Mouse (Mus musculus): Measurements from ENCODE around the gene Mms19.
"Not testable (repeated sequence)": the region's sequence is repeated elsewhere in the genome, so short reads cannot be mapped to it uniquely, and the experiment has no call there.

Mms19 gene

DNA sequence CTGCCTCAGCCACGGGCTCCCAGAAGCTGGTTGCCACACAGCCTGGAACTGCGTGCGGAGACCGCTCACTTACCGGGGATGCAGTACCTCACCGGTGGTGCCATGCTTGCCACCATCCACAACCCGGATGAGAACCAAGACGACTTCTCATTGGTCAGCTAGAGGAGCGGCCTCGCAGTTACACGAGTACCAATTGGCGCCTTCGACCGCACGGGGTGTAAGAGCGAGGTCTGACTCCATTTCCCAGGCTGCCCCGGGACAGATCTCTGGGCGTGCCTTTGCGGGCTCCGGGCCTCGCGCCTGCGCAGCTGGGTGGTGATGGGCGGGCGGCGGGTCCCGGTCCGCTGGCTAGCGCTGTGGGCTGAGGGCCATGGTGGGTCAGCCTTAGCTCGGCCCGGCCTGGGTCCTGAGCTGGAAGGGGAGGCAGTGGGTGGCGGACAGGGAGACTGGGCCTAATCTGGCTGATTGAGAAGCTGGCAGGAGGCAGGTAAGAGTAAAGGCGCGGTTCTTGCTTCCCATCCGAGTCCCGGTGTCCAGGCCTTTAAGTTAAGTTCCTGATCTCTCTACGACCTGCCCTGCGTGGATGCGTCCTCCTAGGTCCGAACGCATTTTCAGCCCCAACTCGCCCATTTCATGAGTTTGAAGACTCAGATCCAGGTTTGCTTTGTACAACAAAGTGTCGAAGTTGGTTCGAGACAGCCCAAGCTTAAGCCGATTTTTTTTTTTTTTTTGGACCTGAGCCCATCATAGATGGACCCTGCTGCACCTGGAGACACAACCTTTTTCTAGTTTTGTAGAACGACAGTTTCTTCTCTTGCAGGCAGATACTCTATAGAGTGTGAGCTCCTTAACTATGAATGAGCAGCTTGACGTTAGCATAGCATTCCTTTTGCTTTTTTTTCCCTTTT lies 47.5 kb downstream of the Mms19 start, which contains the start of the genes Exosc1 and Zdhhc16:
Gene Exosc1, minus strand, starts transcription at position 245 of the 908 bp plus-strand sequence.
Gene Zdhhc16, plus strand, starts transcription at position 302 of the 908 bp plus-strand sequence.
- DNase-seq (ENCODE audit: low spot score in 2 of 2): peak; percentile 99 to 100

DNA sequence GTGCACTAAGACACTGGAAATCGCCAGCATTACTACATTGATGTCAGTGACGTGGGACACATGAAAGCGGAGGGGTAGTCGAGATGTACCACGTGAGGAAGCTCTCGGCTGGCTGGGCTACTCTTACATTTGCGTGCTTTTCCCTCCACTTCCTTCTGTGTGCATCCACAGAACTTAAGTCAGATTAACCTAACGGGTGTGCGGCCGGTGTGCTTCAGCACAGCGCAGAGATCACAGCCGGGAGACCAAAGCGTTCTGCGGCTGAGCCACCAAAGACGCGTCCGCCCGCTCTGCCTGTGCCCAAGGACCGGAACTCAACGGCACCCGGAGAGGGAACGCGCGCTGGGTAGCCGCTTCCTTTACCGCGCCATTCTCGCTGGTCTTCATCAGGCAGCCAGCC lies 48.3 kb downstream of the Mms19 start:
- no peak for DNase-seq (ENCODE audit: low spot score in 2 of 2)

- DNase-seq (ENCODE audit: low spot score in 2 of 2): no peak
Measured at GRCm38 (mm10) chr19:41920412-41921067, 60.4 kb downstream of the Mms19 start.

DNA sequence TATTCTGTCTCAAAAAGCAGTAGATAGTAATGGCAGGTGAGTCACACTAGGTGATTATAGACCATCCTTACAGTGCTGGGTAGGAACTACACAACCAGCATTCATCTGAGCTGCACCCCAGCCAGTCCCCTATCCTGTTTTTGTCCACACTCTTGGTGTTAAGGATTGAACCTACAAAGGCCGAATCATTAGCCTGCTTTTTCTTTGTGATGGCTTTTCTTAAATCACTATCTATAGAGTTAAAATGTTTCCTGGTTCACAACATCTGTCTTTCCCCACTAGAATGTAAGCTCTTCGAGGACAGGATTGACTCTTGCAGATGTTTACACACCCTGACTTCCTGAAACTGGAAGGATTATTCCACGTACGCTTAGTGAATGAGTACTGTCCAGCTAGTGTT lies 61.5 kb downstream of the Mms19 start:
- no peak for DNase-seq (ENCODE audit: low spot score in 2 of 2)

DNA sequence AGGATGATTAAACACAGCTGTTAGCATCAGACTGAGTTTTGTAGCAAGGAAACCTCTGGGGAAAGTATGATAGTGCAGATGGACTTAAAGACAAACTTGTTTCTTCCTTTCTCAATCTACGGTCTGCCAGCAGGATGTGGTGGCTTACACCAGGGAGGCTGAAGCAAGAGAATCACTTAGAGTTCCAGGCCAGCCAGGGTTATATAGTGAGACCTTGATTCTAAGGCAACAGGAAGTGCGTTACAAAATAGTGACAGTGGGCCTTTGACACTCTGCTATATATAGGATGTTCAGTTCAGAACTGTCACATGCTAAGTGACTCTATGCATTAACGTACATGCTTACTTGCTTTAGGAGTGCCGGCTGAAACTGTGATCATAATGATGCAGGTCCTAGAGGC lies 64.1 kb downstream of the Mms19 start:
- DNase-seq (ENCODE audit: low spot score in 2 of 2): no peak

DNA sequence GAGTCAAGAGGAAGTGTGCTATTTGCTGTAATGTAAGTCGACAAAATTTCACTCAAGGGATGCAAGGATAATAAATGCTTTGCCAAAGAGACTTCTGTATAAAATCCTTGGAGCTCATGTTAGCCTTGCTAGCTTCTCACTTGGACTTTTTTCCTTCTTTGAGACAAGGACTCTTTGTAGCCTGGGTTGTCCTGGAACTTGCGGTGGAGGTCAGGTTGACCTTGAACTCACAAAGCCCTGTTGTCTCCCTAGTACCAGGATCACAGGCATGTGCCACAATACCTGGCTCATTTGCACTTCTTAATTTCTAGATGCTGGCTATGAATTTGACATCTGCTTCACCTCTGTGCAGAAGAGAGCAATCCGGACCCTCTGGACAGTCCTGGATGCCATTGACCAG lies 65.7 kb downstream of the Mms19 start:
- DNase-seq (ENCODE audit: low spot score in 2 of 2): no peak

DNA sequence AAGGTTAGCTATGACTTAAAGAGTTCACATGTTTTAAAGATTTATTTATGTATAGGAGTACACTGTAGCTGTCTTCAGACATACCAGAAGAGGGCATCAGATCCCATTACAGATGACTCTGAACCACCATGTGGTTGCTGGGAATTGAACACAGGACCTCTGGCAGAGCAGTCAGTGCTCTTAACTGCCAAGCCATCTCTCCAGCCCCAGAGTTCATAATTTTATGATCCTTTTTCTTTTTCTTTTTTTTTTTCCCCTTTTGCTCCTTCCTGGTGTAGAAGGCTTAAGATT lies 66.4 kb downstream of the Mms19 start:
- DNase-seq (ENCODE audit: low spot score in 2 of 2): not testable (repeated sequence)

- DNase-seq (ENCODE audit: low spot score in 2 of 2): no peak
Measured at GRCm38 (mm10) chr19:41913774-41914591, 67.0 kb downstream of the Mms19 start.

- DNase-seq (ENCODE audit: low spot score in 2 of 2): peak; percentile 45 to 60
Measured at GRCm38 (mm10) chr19:41912121-41913080, 68.6 kb downstream of the Mms19 start.

- DNase-seq (ENCODE audit: low spot score in 2 of 2): peak; percentile 97 to 99
Measured at GRCm38 (mm10) chr19:41911178-41912073, 69.5 kb downstream of the Mms19 start, which contains the start of gene Pgam1. Pgam1 (plus strand) TSS chr19:41911923.

GRCm38 (mm10) chr19:41910396-41910795 lies 70.6 kb downstream of the Mms19 start:
- no peak for DNase-seq (ENCODE audit: low spot score in 2 of 2)

- no peak for DNase-seq (ENCODE audit: low spot score in 2 of 2)
Measured at GRCm38 (mm10) chr19:41908736-41909135, 72.2 kb downstream of the Mms19 start.

- DNase-seq (ENCODE audit: low spot score in 2 of 2): no peak
Measured at GRCm38 (mm10) chr19:41907079-41907760, 73.7 kb downstream of the Mms19 start.

DNA sequence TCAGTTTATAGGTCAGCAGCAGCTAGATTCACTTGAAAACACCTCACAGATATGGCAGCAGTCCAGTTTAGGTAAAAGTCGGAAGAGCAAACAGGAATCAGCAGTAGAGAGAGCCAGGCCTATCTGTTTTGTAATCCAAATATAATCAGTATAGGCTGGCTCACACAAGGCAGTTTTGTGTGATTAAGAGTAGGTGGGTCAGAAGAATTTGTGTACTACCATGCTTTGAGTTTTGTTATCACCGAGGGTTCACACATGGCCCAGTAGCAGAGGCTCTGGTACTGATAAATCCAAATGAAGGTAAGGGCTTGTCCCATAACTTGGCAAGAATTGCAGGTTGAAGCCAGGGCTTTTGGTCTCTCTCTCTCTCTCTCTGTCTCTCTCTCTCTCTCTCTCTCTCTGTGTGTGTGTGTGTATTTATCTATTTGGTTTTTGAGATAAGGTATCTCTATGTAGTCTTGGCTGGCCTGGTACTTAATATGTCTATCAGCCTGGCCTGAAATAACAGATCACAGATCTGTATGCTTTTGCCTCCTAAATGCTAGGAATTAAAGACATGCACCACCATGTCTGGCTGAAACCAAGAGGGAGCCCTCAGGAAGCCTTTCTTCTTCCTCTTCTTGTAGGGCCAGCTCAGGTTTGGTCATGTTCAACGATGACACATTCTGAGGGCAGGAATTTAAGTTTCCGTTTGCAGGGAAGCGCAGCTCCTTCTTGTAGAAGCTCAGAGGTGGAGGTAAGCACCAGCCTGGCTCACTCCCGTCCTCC lies 74.5 kb downstream of the Mms19 start:
- no peak for DNase-seq (ENCODE audit: low spot score in 2 of 2)

GRCm38 (mm10) chr19:41905246-41905645 lies 75.7 kb downstream of the Mms19 start:
- no peak for DNase-seq (ENCODE audit: low spot score in 2 of 2)

DNA sequence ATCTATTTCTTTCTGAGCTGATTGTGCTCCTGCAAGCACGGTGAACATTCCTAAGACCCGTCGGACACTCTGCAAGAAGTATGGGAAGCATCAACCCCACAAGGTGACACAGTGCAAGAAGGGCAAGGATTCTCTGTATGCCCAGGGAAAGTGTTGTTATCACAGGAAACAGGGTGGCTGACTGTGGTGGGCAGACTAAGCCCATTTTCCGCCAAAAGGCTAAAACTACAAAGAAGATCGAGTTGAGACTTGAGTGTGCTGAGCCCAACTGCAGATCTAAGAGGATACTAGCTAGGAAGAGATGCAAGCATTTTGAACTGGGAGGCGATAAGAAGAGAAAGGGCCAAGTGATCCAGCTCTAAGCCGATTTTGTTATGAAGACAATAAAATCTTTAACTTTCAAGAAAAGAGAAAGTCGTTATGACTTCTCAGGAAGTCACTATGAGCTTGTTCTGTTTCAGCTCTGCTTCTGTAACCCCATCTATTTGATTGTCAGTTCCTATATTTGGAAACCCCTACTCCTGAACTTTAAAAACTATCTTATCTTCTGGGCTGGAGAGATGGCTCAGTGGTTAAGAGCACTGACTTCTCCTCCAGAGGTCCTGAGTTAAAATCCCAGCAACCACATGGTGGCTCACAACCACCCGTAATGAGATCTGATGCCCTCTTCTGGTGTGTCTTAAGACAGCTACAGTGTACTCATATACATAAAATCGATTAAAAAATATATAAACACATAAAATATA lies 77.9 kb downstream of the Mms19 start:
- DNase-seq (ENCODE audit: low spot score in 2 of 2): no peak

DNA sequence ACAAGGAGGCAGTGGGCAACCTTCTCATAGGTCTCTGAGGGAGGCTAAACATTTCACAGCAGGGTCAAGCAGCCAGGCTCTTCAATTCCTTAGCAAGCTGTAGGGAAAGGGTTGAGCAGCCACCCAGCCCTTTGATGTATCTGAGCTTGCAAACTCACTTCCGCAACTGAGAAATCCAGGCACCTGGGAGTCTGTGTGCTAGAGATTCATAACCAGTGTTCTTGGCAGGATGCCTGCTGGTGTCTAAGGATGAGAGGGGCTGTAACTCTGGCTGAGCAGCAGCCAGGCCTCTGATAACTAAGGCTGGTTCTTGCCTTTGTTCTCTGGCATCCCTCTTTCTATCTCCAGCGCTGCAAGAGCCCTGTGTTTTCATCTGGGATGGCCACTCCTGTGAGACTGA lies 79.3 kb downstream of the Mms19 start:
- no peak for DNase-seq (ENCODE audit: low spot score in 2 of 2)
